In the genomic region with DNA sequence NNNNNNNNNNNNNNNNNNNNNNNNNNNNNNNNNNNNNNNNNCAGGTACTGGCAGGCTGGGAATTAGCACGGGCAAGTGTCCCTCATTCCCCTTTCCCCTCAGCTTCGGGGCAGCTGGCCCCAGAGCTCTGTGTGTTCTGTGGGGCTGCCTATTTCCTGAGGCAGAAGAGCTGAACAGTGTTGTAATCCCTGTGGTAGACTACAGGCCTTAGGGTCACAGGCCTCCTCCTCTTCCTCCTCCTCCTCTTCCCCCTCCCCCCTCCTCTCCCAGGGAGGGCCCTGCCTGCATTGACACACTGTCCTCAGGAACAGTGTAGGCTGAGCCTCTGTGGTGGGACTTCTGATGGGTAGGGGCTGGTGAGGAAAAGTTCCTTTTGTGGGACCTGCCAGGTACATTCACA, we compare ENCODE assay signal across 20 mouse cellular contexts.
DNase-seq lines count a peak whose midpoint lies in the region; ATAC-seq and TF ChIP-seq lines count a peak whose summit lies in the region.
"Had no signal": no experiment of that assay in that cellular context is flagged by ENCODE, and none has a peak within 500 bp of the region (broad histone marks: within the 10 kb centered on the region; RNA-seq: fewer than 3 reads in every experiment).

No protein-coding gene starts in this region.

- no peak overlapping the region for H3K4me2 ChIP-seq in hindbrain, embryonic 13.5 days
- H3K4me2 ChIP-seq in hindbrain, embryonic 14.5 days (replicated peaks), result no peak overlapping the region
- no peak overlapping the region for H3K4me2 ChIP-seq in midbrain, embryonic 13.5 days (replicated peaks)
- no peak overlapping the region for H3K4me2 ChIP-seq in midbrain, embryonic 15.5 days
- H3K4me2 ChIP-seq: embryonic facial prominence, embryonic 15.5 days had no signal

- no peak for DNase-seq in hindbrain, embryonic 14.5 days (ENCODE audit: low spot score)
- DNase-seq in gastrocnemius, adult 18-20 months (ENCODE audit: low spot score), result no peak
- DNase-seq in cerebellum, adult 2 months, result no peak
- DNase-seq: adrenal gland, adult 2 months; cerebellum, adult 8-10 months; gastrocnemius, adult 2 months; kidney, adult 18-20 months; kidney, postnatal 4 days; lung, adult 2 months; lung, postnatal 36 days; retina, postnatal 1 day; right cerebral cortex, postnatal 25 days; spleen, adult 18-20 months had no signal

- peaks cover 32% of the 10 kb centered on the region for H3K27me3 ChIP-seq in hindbrain, embryonic 13.5 days
- no peaks in the 10 kb centered on the region for H3K27me3 ChIP-seq in hindbrain, embryonic 14.5 days (ENCODE audit: control insufficient read depth, insufficient read depth, low read length)
- peaks cover 29% of the 10 kb centered on the region for H3K27me3 ChIP-seq in midbrain, embryonic 13.5 days
- 0 out of 2 replicates have a peak, but pooled peaks cover 3% of the 10 kb centered on the region for H3K27me3 ChIP-seq in midbrain, embryonic 15.5 days (replicated peaks)
- no peaks in the 10 kb centered on the region for H3K27me3 ChIP-seq in cerebellum, adult 2 months (ENCODE audit: control insufficient read depth, insufficient read depth, low read length)

- H3K9me3 ChIP-seq in hindbrain, embryonic 13.5 days, result no peaks in the 10 kb centered on the region
- H3K9me3 ChIP-seq in hindbrain, embryonic 14.5 days (ENCODE audit: control insufficient read depth, low read length), result no peaks in the 10 kb centered on the region
- no peaks in the 10 kb centered on the region for H3K9me3 ChIP-seq in midbrain, embryonic 13.5 days
- H3K9me3 ChIP-seq in midbrain, embryonic 15.5 days, result no peaks in the 10 kb centered on the region
- H3K9me3 ChIP-seq: embryonic facial prominence, embryonic 15.5 days had no signal

- H3K4me1 ChIP-seq in hindbrain, embryonic 13.5 days (replicated peaks), result peaks cover 32% of the 10 kb centered on the region
- H3K4me1 ChIP-seq in hindbrain, embryonic 14.5 days (replicated peaks; ENCODE audit: control insufficient read depth, insufficient read depth, low read length), result peaks cover 9% of the 10 kb centered on the region
- peaks cover 29% of the 10 kb centered on the region for H3K4me1 ChIP-seq in midbrain, embryonic 13.5 days (replicated peaks)
- H3K4me1 ChIP-seq in midbrain, embryonic 15.5 days, result peaks cover 16% of the 10 kb centered on the region; the same call in 1 of the 2 replicates
- no peaks in the 10 kb centered on the region for H3K4me1 ChIP-seq in cerebellum, adult 2 months (ENCODE audit: control insufficient read depth, insufficient read depth, low read length)

- H3K27ac ChIP-seq in hindbrain, embryonic 13.5 days, result no peak overlapping the region
- no peak overlapping the region for H3K27ac ChIP-seq in hindbrain, embryonic 14.5 days
- no peak overlapping the region for H3K27ac ChIP-seq in midbrain, embryonic 13.5 days
- no peak overlapping the region for H3K27ac ChIP-seq in midbrain, embryonic 15.5 days
- no peak overlapping the region for H3K27ac ChIP-seq in cerebellum, adult 2 months (ENCODE audit: insufficient read depth, low read length)
- H3K27ac ChIP-seq: embryonic facial prominence, embryonic 15.5 days; gastrocnemius, adult 2 months; left cerebral cortex, adult 2 months had no signal

- H3K4me3 ChIP-seq in hindbrain, embryonic 13.5 days, result no peak overlapping the region
- H3K4me3 ChIP-seq in hindbrain, embryonic 14.5 days (replicated peaks; ENCODE audit: low read length), result no peak overlapping the region
- no peak overlapping the region for H3K4me3 ChIP-seq in midbrain, embryonic 13.5 days (replicated peaks)
- no peak overlapping the region for H3K4me3 ChIP-seq in midbrain, embryonic 15.5 days
- H3K4me3 ChIP-seq in cerebellum, adult 2 months (replicated peaks; ENCODE audit: insufficient read depth, low read depth, low read length), result no peak overlapping the region
- H3K4me3 ChIP-seq: embryonic facial prominence, embryonic 15.5 days; gastrocnemius, adult 2 months; left cerebral cortex, adult 2 months had no signal

- no peak for TF ChIP-seq CTCF in cerebellum, adult 2 months (IDR thresholded peaks at IDR 0.05; ENCODE audit: borderline replicate concordance, insufficient read depth, low read depth, low read length)

- no peak for TF ChIP-seq POLR2A in cerebellum, adult 2 months (IDR thresholded peaks at IDR 0.05; ENCODE audit: borderline replicate concordance, insufficient read depth, low read length)

- ATAC-seq in hindbrain, embryonic 13.5 days (ENCODE audit: low FRiP score), result no peak
- no peak for ATAC-seq in hindbrain, embryonic 14.5 days (ENCODE audit: low FRiP score)
- 0 out of 2 replicates have a peak, but pooled peaks have one; percentile 6 for ATAC-seq in midbrain, embryonic 13.5 days
- ATAC-seq in midbrain, embryonic 15.5 days (replicated peaks), result no peak
- ATAC-seq in hematopoietic stem cell, adult 5-6 weeks (replicated peaks in 1 of 2; ENCODE audit: insufficient read depth in 1 of 2, low FRiP score in 2 of 2, low TSS enrichment in 1 of 2, low read depth in 1 of 2, poor library complexity in 2 of 2, severe bottlenecking in 2 of 2), result peak; percentile 24 to 34; a peak in 2 of 4 replicates
- ATAC-seq: inflammation-experienced regulatory T-cells, adult 6 months had no signal

- WGBS in hindbrain, embryonic 13.5 days, result 28% methylated on average over 2 of the region's 2 CpGs
- WGBS in hindbrain, embryonic 14.5 days, result 35% methylated on average over 2 of the region's 2 CpGs
- 37% methylated on average over 2 of the region's 2 CpGs for WGBS in midbrain, embryonic 13.5 days
- WGBS in midbrain, embryonic 15.5 days, result 41% methylated on average over 2 of the region's 2 CpGs
- WGBS in cerebellum, adult 2 months, result 79% methylated on average over 2 of the region's 2 CpGs

- H3K36me3 ChIP-seq in hindbrain, embryonic 13.5 days, result no peaks in the 10 kb centered on the region
- H3K36me3 ChIP-seq in hindbrain, embryonic 14.5 days (replicated peaks; ENCODE audit: control insufficient read depth, insufficient read depth), result no peaks in the 10 kb centered on the region
- H3K36me3 ChIP-seq in midbrain, embryonic 13.5 days, result no peaks in the 10 kb centered on the region
- no peaks in the 10 kb centered on the region for H3K36me3 ChIP-seq in midbrain, embryonic 15.5 days (replicated peaks)
- H3K36me3 ChIP-seq: embryonic facial prominence, embryonic 15.5 days had no signal

- H3K9ac ChIP-seq in hindbrain, embryonic 13.5 days, result 0 out of 2 replicates have a peak overlapping the region, but pooled peaks have one; percentile 24
- H3K9ac ChIP-seq in hindbrain, embryonic 14.5 days, result no peak overlapping the region
- no peak overlapping the region for H3K9ac ChIP-seq in midbrain, embryonic 13.5 days (replicated peaks)
- no peak overlapping the region for H3K9ac ChIP-seq in midbrain, embryonic 15.5 days
- H3K9ac ChIP-seq: embryonic facial prominence, embryonic 15.5 days had no signal

Comparison
In these comparisons a context has a peak if more than half of its experiments do, and no peak if none do; other contexts are left out.
1. ATAC-seq: peak in midbrain, embryonic 13.5 days (single experiment) and hematopoietic stem cell, adult 5-6 weeks (2 of 2); none in hindbrain, embryonic 13.5 days (single experiment), hindbrain, embryonic 14.5 days (single experiment) and midbrain, embryonic 15.5 days (single experiment).